Mouse (Mus musculus): ENCODE results near the gene Rpl26. TPM values are rescaled to one million over a fixed set of nuclear protein-coding genes. Genes with fewer than 3 reads are reported as not detected.
A peak's percentile ranks its signal among the peaks of the same experiment; 100 is the strongest.
"Not testable (repeated sequence)": the region's sequence is repeated elsewhere in the genome, so short reads cannot be mapped to it uniquely, and the experiment has no call there.

Gene Rpl26
- total RNA-seq, 4 experiments from 2014 or later = 779 to 924 (median 859) TPM

DNA sequence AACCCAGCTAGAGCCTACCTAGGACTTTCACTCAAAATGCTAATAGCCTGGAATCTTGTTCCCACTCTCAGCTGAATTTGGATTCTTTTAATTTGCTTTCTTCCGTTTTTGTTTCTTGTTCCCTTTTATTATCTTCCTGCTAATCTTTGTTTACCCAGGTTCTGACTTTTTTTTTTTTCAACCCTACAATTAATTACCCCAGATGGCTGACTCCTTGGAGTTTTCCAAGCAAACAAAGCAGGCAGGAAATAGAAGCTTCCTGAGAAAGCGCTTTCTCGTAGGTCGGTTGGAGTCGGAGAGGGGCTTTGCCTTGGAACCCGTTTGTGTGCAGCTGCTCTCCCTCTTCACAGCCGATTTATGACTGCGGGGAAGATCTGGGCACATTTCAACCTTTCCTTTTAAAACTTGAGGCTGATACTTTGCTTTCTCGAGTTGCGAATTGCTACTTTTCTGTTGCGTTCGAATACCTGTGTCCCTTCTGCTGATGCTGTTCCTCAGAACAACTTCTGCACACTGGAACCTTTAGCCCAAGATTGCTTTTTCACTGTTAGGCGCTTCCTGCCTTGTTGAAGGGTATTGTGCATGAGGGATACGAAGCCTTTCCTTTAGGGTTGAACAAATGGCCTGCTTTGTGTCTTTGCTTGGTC, 10.3 kb downstream of the Rpl26 start:
- DNase-seq (ENCODE audit: low spot score in 2 of 2) = no peak

- no peak for DNase-seq (ENCODE audit: low spot score in 2 of 2)
Measured at GRCm38 (mm10) chr11:68914566-68914965, 13.2 kb downstream of the Rpl26 start.

GRCm38 (mm10) chr11:68923191-68923590, 21.8 kb downstream of the Rpl26 start:
- DNase-seq (ENCODE audit: low spot score in 2 of 2) = no peak

GRCm38 (mm10) chr11:68924749-68925148, 23.4 kb downstream of the Rpl26 start:
- no peak for DNase-seq (ENCODE audit: low spot score in 2 of 2)

DNA sequence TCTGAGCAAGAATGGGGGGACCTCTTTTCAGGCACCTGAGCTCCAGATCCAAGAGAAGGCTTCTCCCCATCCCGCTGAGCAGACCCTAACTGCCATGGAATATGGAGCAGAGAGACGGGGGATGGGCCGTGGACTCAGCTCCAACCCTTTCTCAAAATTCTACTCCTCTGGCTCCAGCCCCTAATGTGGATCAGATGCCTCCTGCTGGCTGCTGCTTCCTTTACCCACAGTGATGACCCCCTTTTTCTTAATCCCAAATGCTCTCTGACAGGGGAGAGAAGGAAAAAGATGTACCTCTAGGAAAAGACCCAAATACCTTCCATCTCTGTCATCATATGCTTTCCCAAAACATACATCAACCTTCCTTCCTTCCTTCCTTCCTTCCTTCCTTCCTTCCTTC, 25.6 kb downstream of the Rpl26 start, which contains the start of gene Odf4:
Gene Odf4, minus strand, starts transcription at position 101 of the 400 bp plus-strand sequence.
- no peak for DNase-seq (ENCODE audit: low spot score in 2 of 2)

DNA sequence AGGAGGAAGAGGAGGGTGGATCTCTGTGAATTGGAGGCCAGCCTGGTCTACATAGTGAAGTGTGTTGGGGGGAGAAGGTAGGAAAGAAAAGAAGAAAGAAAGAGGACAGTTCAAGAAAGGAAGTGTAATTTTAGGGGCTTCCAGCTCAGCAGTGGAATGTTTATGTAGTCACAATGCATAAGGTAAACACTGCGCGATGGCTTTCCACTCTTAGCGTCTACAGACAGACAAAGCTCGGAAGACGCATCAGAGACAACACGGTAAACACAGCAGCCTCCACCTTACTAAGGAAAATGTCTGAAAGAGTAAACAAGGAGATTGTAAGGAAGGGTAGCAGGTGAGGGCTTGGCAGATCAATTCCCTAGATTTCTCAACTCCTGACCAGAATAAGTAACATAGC, 28.6 kb downstream of the Rpl26 start:
- no peak for DNase-seq (ENCODE audit: low spot score in 2 of 2)

DNA sequence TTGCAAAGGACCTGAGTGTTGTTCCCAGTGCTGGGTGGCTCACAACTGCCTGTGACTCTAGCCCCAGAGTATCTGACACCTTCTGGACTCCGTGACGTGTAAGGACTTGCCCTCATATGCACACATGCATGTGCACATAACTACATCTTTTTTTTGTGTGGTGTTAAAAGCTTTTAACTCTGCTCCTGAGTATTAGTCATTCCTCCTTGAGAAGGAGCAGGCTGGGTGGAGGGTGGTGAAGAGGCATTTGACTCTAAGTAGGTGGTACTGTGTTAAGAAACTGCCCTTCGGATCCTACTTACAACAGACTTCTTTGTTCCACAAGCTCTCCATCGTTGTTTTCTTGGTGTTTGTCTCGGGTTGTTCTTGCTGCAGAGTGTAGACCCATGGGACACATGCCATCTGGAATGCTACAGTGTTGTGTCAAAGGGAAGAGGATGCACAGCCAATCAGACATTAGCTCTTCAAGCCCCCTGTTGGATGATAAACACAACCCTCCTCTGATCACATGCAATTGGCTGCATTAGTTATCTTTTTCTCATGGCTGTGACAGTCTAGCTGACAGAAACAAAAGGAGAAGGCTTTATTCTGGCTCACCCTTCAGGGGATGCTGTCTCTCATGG, 32.6 kb downstream of the Rpl26 start:
- no peak for DNase-seq (ENCODE audit: low spot score in 2 of 2)

- not testable (repeated sequence) for DNase-seq (ENCODE audit: low spot score in 2 of 2)
Measured at GRCm38 (mm10) chr11:68936951-68937350, 35.6 kb downstream of the Rpl26 start.

DNA sequence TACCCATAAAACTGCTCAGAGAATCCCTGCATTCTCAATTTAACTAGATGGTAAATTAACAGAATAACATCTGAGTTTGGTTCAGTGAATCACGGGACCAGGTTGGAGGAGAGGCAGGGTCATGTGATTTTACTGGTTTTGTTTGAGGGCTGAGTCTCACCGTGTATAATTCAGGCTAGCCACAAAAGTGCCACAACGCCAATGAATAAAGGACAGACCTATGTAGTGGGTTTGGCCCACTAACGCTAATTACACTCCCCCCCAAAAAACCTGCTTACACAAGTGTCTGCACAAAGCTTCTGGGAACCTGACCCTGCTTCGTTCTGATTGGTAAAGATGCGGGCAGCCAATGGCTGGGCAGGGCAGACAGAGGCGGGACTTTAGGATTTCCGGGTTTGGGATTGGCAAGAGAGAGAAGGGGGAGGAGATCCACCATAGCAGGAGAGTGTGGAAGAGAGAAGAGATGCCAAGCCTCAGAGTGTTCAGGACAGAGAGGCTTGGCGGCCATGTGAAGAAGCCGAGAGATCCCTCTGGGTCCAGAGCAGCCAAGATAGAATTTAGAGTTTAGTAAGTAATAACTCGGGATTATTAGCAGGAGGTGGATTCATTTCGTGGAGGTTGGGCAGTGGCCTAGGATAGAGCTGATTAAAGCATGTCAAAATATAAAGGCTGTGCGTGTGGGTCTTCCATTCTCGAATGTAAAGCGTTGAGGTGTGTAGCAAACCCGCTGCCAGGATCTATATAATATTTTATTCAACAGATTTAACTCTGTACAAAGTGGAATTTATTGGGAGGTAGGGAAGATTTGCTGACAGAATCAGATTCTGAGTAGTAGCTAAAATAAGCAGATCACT, 38.3 kb downstream of the Rpl26 start:
- DNase-seq (ENCODE audit: low spot score in 2 of 2) = peak; percentile 87 to 89

- no peak for DNase-seq (ENCODE audit: low spot score in 2 of 2)
Measured at GRCm38 (mm10) chr11:68940516-68940915, 39.1 kb downstream of the Rpl26 start.

GRCm38 (mm10) chr11:68942731-68943130, 41.3 kb downstream of the Rpl26 start:
- DNase-seq (ENCODE audit: low spot score in 2 of 2) = no peak

- DNase-seq (ENCODE audit: low spot score in 2 of 2) = no peak
Measured at GRCm38 (mm10) chr11:68945245-68945644, 43.9 kb downstream of the Rpl26 start.

DNA sequence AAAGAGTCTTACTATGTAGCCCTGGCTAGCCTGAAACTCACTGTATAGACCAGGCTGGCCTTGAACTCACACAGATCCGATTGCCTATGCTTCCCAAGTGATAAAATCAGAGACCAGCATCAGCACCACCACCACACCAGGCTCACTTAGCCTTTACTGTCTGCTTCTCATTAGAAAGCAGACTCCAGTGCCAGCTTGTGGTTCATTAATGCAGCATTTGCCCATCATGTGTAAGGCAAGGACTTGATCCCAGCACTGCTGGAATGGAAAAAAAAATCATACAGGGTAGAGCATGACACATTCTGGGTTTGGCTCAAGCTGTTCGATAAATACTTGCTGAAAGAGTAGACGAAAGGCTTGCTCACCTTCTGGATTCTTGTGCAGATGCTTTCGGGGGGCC, 44.6 kb downstream of the Rpl26 start:
- no peak for DNase-seq (ENCODE audit: low spot score in 2 of 2)

DNA sequence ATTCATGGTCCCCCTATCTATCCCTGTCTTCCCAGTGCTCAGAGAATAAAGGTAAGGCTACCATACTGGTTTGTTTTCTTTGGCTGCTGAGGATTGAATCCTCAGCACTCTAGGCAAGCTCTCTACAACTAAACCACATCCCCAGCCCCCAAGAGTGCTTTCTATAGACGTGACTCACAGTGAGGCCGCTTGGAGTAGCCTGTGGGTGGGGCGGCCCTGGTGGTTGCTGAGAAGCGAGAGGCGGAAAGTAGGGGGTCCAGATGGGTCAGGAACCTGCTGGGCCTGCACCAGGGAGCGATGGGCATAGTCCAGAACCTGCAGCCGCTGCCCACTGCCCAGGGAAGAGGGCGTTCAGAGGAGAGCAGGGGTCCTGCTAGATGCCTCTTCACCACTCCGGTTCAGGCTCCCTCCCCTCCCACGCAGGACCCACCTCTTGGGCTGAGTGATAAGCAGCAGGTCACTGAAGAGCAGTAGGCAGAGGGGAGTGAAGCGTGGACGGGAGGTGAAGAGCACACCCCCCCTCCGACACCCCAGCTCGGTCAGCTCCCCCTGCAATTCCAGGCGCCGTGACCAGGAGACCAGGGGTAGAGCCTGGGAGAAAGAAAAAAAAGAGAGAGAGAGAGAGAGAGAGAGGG, 45.5 kb downstream of the Rpl26 start:
- no peak for DNase-seq (ENCODE audit: low spot score in 2 of 2)

- DNase-seq (ENCODE audit: low spot score in 2 of 2) = no peak
Measured at GRCm38 (mm10) chr11:68947542-68947993, 46.2 kb downstream of the Rpl26 start.

DNA sequence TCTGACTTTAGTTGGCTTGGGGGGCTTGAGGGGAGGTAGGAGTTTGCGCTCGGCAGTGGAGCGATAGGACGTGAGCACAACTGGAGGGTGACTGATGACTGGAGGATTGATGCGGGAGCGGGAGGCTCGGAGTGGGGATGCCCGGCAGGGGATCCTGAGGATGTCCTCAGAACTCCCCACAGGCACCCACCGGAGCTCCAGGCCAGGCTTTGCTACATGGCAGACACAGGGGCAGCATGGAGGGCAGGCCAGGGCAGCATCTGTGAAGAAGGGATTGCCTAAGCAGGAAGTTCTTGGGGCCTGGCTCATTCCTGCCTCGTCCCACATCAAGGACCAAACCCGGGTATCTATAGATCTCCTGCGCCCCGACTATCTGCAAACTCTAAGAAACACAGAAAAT, 52.5 kb downstream of the Rpl26 start:
- no peak for DNase-seq (ENCODE audit: low spot score in 2 of 2)

DNA sequence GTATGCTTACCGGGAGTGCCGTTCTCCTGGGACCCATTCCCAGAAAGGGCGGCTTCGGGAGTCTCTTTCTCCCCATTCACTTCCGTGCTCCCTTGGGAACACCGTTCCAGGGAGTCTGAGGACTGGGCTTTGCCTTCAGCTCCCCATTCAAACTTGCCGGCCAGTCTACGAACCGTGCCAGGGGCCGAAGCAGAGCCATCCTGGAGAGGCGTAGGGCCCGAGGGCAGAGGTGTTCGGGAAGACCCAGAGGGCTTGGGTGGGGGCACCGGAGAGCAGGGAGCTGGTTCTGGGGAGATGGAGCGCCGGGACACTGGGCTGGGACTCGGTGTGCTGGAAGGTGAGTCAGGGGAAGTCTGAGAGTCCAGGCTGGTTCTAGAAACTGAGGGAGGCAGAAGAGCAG, 53.0 kb downstream of the Rpl26 start:
- no peak for DNase-seq (ENCODE audit: low spot score in 2 of 2)

- DNase-seq (ENCODE audit: low spot score in 2 of 2) = no peak
Measured at GRCm38 (mm10) chr11:68955473-68955872, 54.1 kb downstream of the Rpl26 start.

- DNase-seq (ENCODE audit: low spot score in 2 of 2) = no peak
Measured at GRCm38 (mm10) chr11:68956107-68956506, 54.7 kb downstream of the Rpl26 start.
